Mouse (Mus musculus): ENCODE results near the gene Susd1.

DNA sequence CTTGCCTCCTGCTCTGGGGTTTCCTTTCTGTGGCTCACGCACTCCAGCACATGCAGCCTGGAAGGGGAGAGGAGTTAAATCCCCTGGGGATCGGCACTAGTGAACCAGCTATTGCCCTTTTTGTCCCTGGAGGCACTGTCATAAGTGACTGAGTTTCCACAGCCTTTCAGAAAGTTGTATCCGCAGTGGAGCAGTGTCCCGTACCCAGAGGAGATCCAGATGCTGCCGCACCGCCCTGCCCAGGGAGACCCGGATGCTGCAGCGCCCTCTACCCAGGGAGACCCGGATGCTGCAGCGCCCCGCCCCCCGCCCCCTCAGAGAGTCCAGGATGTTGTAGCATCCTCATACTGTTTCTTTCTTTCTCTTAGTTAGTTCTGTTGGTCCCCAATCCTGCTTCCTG lies 56.3 kb downstream of the Susd1 start:
- TF ChIP-seq CTCF (IDR thresholded peaks at IDR 0.05) (peak; percentile 21), EP300 (IDR thresholded peaks at IDR 0.05; ENCODE audit: insufficient read depth, low read depth, low read length) (no peak)
